Mouse (Mus musculus) bone marrow, adult 2 months (tissue): ENCODE data around the gene Rcan2. TPM values are rescaled to one million over a fixed set of nuclear protein-coding genes. Genes with fewer than 3 reads are reported as not detected.

Experiments used
- H3K27ac ChIP-seq: fragments of 200-500 bp; 2 replicates; pipeline ENCODE4 v1.5.1; 2012; ENCODE audit warnings: low read depth, mild to moderate bottlenecking, control low read depth, inconsistent platforms, low read length; ENCODE audit not compliant: control insufficient read depth, poor library complexity, insufficient read depth
- H3K4me1 ChIP-seq: fragments of 200-500 bp; 2 replicates; pipeline ENCODE4 v1.6.1; 2011; ENCODE audit warnings: low read length; ENCODE audit not compliant: control insufficient read depth, insufficient read depth
- H3K4me3 ChIP-seq: fragments of 200-500 bp; replicated peaks from 2 replicates; pipeline ENCODE3; 2011; ENCODE audit warnings: mild to moderate bottlenecking, low read depth, low read length, control low read depth; ENCODE audit not compliant: control insufficient read depth
- CTCF ChIP-seq: fragments of 200-500 bp; IDR thresholded peaks from 2 replicates; pipeline ENCODE4 v1.5.1; 2011; ENCODE audit warnings: low read length, control low read depth; ENCODE audit not compliant: control insufficient read depth, insufficient read depth
- POLR2A ChIP-seq: fragments of 200-500 bp; IDR thresholded peaks from 2 replicates; pipeline ENCODE4 v1.6.1; 2011; ENCODE audit warnings: low read depth, mild to moderate bottlenecking, control low read depth, low read length, borderline replicate concordance; ENCODE audit not compliant: control insufficient read depth
- WGBS: fragments of 180-500 bp; shearing (Covaris S2); methylation state at CpG from one replicate; pipeline ENCODE4 v1.1.7; 2018; 5-methylcytosine and 5-hydroxymethylcytosine counted together
- polyA plus RNA-seq: library from polyadenylated mRNA; stranded (reverse); fragments of >200 nt; gene quantifications from 2 replicates; pipeline ENCODE4 v1.2.4, GENCODE M21; 2011; ENCODE audit warnings: low replicate concordance; ENCODE audit not compliant: missing spikeins, insufficient read depth, insufficient read length

Rcan2 gene
- polyA plus RNA-seq, 1 experiment, result 2.1 TPM

DNA sequence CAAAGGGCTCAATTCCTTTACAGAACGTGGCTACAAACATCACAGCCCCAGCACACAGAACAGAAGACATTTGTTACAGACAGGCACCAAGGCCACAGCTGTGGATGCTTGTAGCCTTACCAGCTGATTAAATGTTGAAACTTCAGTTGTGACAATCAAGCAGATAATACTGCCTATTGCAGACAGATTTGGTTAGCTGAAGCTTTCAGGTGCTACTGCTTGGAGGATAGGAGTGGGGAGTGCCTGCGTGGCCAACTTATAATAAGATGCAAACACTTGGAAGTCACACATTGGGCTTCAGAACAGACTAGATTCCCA, 276.7 kb downstream of the Rcan2 start:
- no peak overlapping the region for H3K4me3 ChIP-seq
- peaks cover 2% of the 10 kb centered on the region for H3K4me1 ChIP-seq
- H3K27ac ChIP-seq, result no peak overlapping the region
- WGBS, result 70% methylated on average over 2 of the region's 2 CpGs
- no peak for TF ChIP-seq CTCF
- TF ChIP-seq POLR2A, result no peak

DNA sequence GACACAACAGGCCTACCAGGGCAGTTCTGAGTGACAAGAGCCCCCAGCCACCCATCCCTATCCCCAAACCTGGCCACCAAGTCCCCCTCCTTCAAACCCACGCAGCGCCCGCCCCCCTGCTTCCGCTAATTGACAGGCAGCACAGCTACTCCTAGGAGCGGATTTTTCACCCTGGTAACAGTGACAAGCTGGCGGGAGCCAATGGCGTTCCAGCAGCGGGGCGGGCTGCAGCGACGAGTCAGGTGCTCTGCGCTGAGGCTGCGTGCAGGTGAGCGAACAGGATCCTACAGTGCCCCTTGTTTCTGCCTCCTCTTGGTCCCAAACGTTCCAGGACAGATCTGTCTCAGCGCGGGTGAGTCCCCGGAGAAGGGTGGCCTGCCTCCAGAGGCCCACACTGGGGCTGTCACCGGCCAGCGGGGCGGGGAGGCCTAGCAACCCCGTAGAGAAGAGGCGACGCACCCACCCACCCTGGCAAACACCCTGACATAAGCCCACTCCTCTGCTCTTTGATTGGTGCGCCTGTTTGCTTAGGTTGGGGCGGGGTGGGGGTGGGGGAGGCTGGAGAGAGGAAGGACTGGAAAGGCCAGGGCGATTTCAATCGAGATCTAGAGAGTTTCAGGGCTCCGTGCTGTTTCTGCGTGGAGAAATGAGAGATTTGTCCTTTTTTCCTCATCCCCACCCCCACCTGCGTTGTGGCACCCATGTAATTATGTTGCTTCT, 277.6 kb downstream of the Rcan2 start, which contains the start of gene Enpp5:
Gene Enpp5, plus strand, starts transcription at position 183 of the 720 bp plus-strand sequence.
- H3K27ac ChIP-seq, result no peak within 1 kb of the TSS; the same call in 1 of the 2 replicates
- peak within 1 kb of the TSS; percentile 72 for H3K4me3 ChIP-seq
- under 1% methylated on average over 31 of the region's 31 CpGs for WGBS
- H3K4me1 ChIP-seq, result peaks cover 2% of the 10 kb centered on the region
- no peak for TF ChIP-seq POLR2A
- TF ChIP-seq CTCF, result no peak

DNA sequence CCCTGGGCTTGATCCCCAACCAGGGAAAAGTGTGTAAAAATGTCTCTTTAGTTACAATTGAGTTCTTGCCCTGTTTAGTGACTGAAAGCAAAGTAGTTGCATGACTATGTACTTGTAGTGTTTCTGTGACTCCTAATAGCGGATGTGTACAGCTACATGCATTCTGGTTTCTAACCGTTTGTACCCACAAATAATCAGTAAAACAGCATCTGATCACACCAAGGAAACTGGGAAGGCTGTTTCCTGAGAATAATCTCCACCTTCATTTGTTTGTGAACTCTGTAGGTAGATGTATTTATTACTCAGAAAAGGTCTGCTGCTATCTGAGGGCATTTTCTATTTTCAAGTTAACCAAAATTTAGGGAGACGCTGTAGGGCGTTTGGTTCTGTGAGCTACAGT, 282.0 kb downstream of the Rcan2 start:
- Histone ChIP-seq H3K4me3 (no peak overlapping the region), H3K4me1 (peaks cover 2% of the 10 kb centered on the region), H3K27ac (no peak overlapping the region)
- TF ChIP-seq CTCF (no peak), POLR2A (no peak)
- WGBS, result 61% methylated on average over 4 of the region's 4 CpGs

DNA sequence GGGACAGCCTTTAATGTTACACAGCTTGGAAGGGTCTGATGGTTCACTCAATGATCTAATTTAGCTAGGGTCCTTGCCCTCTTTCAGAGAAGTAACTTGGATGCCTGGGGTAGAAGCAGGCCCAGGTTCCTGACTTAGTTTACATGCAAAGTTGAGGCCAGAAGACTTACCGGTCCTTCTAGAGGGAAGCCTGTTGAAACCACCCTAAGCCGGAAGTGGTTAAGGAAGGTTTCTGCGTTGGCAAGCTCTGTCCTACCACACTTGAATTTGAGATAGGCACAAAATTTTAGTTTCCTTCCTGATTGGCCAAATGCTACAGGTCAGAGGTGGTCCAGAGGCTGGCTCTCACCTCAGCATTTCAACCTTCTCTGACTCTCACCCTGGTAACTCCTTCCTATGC, 287.1 kb downstream of the Rcan2 start:
- WGBS, result 18% methylated on average over 3 of the region's 3 CpGs
- Histone ChIP-seq H3K4me3 (no peak overlapping the region), H3K27ac (no peak overlapping the region), H3K4me1 (no peaks in the 10 kb centered on the region; the same call in 1 of the 2 replicates)
- TF ChIP-seq CTCF (no peak), POLR2A (no peak)

Other genes starting within 250 kb of the Rcan2 start
- gene Pla2g7, start 233.3 kb upstream of the Rcan2 start, polyA plus RNA-seq, result 3.7 and 16.1 TPM in 2 replicates
- gene Tdrd6, start 171.1 kb upstream of the Rcan2 start, polyA plus RNA-seq, result not detected in 2 replicates
- gene Slc25a27, start 134.1 kb upstream of the Rcan2 start, polyA plus RNA-seq, result 0.66 and 3.2 TPM in 2 replicates
- gene Cyp39a1, start 133.9 kb upstream of the Rcan2 start, polyA plus RNA-seq, result 2.2 and 2.4 TPM in 2 replicates